Comparison of ENCODE assay signal across 9 mouse cellular contexts in the genomic region with DNA sequence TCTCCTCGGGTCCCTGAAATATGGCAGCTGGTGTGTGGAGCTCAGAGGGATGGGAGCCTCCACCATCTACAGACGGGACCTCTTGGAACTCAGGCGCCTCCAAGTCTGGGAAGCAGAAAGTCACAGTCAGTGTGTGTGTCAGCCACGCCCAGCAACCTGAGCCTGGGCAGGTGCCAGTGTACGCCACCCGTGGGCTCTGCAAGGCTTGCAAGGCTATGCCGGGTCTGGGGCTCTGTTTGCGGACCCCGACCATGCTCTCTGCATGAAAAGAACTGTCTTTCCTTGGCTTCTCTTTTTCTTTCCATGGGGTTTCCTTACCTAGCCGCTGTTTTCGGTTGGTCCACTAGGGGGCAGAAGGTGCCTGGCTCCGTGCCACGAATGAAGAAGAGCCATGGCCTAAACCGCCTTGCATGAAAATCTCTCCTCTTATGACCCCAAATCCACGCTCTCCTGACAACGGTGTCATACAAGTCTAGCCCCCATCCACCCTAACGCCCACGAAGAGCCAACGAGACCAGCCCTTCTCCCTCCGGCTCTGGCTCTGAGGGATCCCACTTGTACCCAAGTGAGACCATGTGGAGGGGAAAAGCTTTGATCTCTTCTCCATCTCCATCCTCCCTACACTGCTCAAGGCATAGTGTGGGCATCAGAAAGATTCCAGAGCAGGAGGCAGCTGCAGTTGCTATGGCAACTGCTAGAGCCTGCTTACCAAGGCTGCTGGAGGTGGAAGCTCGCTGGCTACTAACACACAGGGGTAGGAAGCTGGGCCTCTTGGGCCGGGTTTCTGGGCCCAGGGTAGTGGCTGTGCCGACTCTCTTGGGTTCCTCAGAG. TPM values are rescaled to one million over a fixed set of nuclear protein-coding genes. Genes with fewer than 3 reads are reported as not detected.
DNase-seq lines count a peak whose midpoint lies in the region; ATAC-seq and TF ChIP-seq lines count a peak whose summit lies in the region.
"Had no signal": no experiment of that assay in that cellular context is flagged by ENCODE, and none has a peak within 500 bp of the region (broad histone marks: within the 10 kb centered on the region; RNA-seq: fewer than 3 reads in every experiment).

No protein-coding gene starts in this region.

- no peak overlapping the region for H3K27ac ChIP-seq in cerebellum, adult 2 months (ENCODE audit: insufficient read depth, low read length)
- peak overlapping the region; percentile 73 for H3K27ac ChIP-seq in forebrain, embryonic 16.5 days (ENCODE audit: low read length)
- H3K27ac ChIP-seq in limb, embryonic 10.5 days: no peak overlapping the region

- no peaks in the 10 kb centered on the region for H3K36me3 ChIP-seq in forebrain, embryonic 16.5 days (ENCODE audit: control insufficient read depth, insufficient read depth)
- no peaks in the 10 kb centered on the region for H3K36me3 ChIP-seq in limb, embryonic 10.5 days

- peaks cover 8% of the 10 kb centered on the region for H3K4me1 ChIP-seq in cerebellum, adult 2 months (ENCODE audit: control insufficient read depth, insufficient read depth, low read length)
- H3K4me1 ChIP-seq in forebrain, embryonic 16.5 days (replicated peaks; ENCODE audit: control insufficient read depth, insufficient read depth, low read length): peaks cover 20% of the 10 kb centered on the region
- H3K4me1 ChIP-seq in limb, embryonic 10.5 days: peaks cover 20% of the 10 kb centered on the region

- TF ChIP-seq POLR2A in cerebellum, adult 2 months (IDR thresholded peaks at IDR 0.05; ENCODE audit: borderline replicate concordance, insufficient read depth, low read length): no peak

- H3K9ac ChIP-seq in forebrain, embryonic 16.5 days (replicated peaks; ENCODE audit: low read depth, low read length): no peak overlapping the region

- TF ChIP-seq CTCF in cerebellum, adult 2 months (IDR thresholded peaks at IDR 0.05; ENCODE audit: borderline replicate concordance, insufficient read depth, low read depth, low read length): peak; percentile 82

- DNase-seq in layer of hippocampus, adult 11-12 months (ENCODE audit: low spot score): peak; percentile 62
- no peak for DNase-seq in layer of hippocampus, adult 9-10 months (ENCODE audit: low spot score)
- DNase-seq in cerebellum, adult 2 months: peak; percentile 49 to 78
- DNase-seq in limb, embryonic 10.5 days (ENCODE audit: low spot score): peak; percentile 75
- peak; percentile 85 for DNase-seq in naive thymus-derived CD4-positive, alpha-beta T cell, adult 2 months (ENCODE audit: low read depth)
- peak; percentile 69 to 91 for DNase-seq in spleen, postnatal 4 days (ENCODE audit: low spot score in 2 of 2)

- ATAC-seq in forebrain, embryonic 16.5 days: peak; percentile 90
- ATAC-seq in inflammation-experienced regulatory T-cells, adult 6 months: peak; percentile 36

- no peaks in the 10 kb centered on the region for H3K9me3 ChIP-seq in forebrain, embryonic 16.5 days (ENCODE audit: control insufficient read depth, low read length)
- no peaks in the 10 kb centered on the region for H3K9me3 ChIP-seq in limb, embryonic 10.5 days (replicated peaks)

- H3K4me2 ChIP-seq in forebrain, embryonic 16.5 days (ENCODE audit: low read length): no peak overlapping the region

- no peaks in the 10 kb centered on the region for H3K27me3 ChIP-seq in cerebellum, adult 2 months (ENCODE audit: control insufficient read depth, insufficient read depth, low read length)
- H3K27me3 ChIP-seq in forebrain, embryonic 16.5 days (replicated peaks; ENCODE audit: control insufficient read depth, insufficient read depth, low read length): 0 out of 2 replicates have a peak, but pooled peaks cover 4% of the 10 kb centered on the region
- H3K27me3 ChIP-seq in limb, embryonic 10.5 days (ENCODE audit: low read depth, poor library complexity, severe bottlenecking): peaks cover 27% of the 10 kb centered on the region

- H3K4me3 ChIP-seq in cerebellum, adult 2 months (replicated peaks; ENCODE audit: insufficient read depth, low read depth, low read length): no peak overlapping the region
- no peak overlapping the region for H3K4me3 ChIP-seq in forebrain, embryonic 16.5 days (replicated peaks; ENCODE audit: low read length)
- H3K4me3 ChIP-seq in limb, embryonic 10.5 days: no peak overlapping the region

- WGBS in cerebellum, adult 2 months: 23% methylated on average over 23 of the region's 23 CpGs
- WGBS in forebrain, embryonic 16.5 days: 26% methylated on average over 23 of the region's 23 CpGs
- 38% methylated on average over 23 of the region's 23 CpGs for WGBS in limb, embryonic 10.5 days

RNA-seq across cellular contexts. Expression of gene 4930539E08Rik, which starts 10.4 kb away (rescaled TPM):
- 0.36 and 0.74 TPM in 2 replicates for polyA plus RNA-seq in cerebellum, adult 2 months (2012; rRNA removed)
- 0.53 and 1.8 TPM in 2 replicates for polyA plus RNA-seq in forebrain, embryonic 16.5 days (2015; fragmentation: Nextera tagmentation; extraction: Ambion mirVana)
- 1 to 10 TPM in 2 of 3 experiments, under 1 TPM in 1; 0.25 to 3.2 (median 2.7) TPM for polyA plus RNA-seq in inflammation-experienced regulatory T-cells, adult 6 months (2017; shearing (Covaris generic))
- 0.05 and 0.10 TPM in 2 replicates for polyA plus RNA-seq in limb, embryonic 10.5 days (2016; fragmentation: Nextera tagmentation; extraction: Ambion mirVana)

RNA-seq across cellular contexts. Expression of gene Pxt1, which starts 38.9 kb away (rescaled TPM):
- not detected in 2 replicates for polyA plus RNA-seq in cerebellum, adult 2 months (2012; rRNA removed)
- not detected in 2 replicates for polyA plus RNA-seq in forebrain, embryonic 16.5 days (2015; fragmentation: Nextera tagmentation; extraction: Ambion mirVana)
- not detected for polyA plus RNA-seq in inflammation-experienced regulatory T-cells, adult 6 months (2017; shearing (Covaris generic))
- polyA plus RNA-seq in limb, embryonic 10.5 days (2016; fragmentation: Nextera tagmentation; extraction: Ambion mirVana): 0.24 and 0.45 TPM in 2 replicates
- polyA plus RNA-seq: stomach, embryonic 14.5 days had no signal

RNA-seq across cellular contexts. Expression of gene Pnpla1, which starts 46.5 kb away (rescaled TPM):
- polyA plus RNA-seq in cerebellum, adult 2 months (2012; rRNA removed): 0.03 and 0.05 TPM in 2 replicates
- polyA plus RNA-seq in forebrain, embryonic 16.5 days (2015; fragmentation: Nextera tagmentation; extraction: Ambion mirVana): not detected in 2 replicates
- polyA plus RNA-seq in inflammation-experienced regulatory T-cells, adult 6 months (2017; shearing (Covaris generic)): not detected
- 0.03 and 0.04 TPM in 2 replicates for polyA plus RNA-seq in limb, embryonic 10.5 days (2016; fragmentation: Nextera tagmentation; extraction: Ambion mirVana)

RNA-seq across cellular contexts. Expression of gene Kctd20, which starts 47.0 kb away (rescaled TPM):
- 43.7 and 45.8 TPM in 2 replicates for polyA plus RNA-seq in cerebellum, adult 2 months (2012; rRNA removed)
- polyA plus RNA-seq in forebrain, embryonic 16.5 days (2015; fragmentation: Nextera tagmentation; extraction: Ambion mirVana): 123 and 135 TPM in 2 replicates
- polyA plus RNA-seq in inflammation-experienced regulatory T-cells, adult 6 months (2017; shearing (Covaris generic)): 10 to 100 TPM; 34.6 to 46.0 (median 39.5) TPM
- 121 and 129 TPM in 2 replicates for polyA plus RNA-seq in limb, embryonic 10.5 days (2016; fragmentation: Nextera tagmentation; extraction: Ambion mirVana)
